Mouse (Mus musculus) spleen, adult 2 months (tissue): ENCODE results near the gene Sstr4. TPM values are rescaled to one million over a fixed set of nuclear protein-coding genes. Genes with fewer than 3 reads are reported as not detected.

Experiments used
- DNase-seq, 2 experiments: peaks; one replicate each; pipeline versions ENCODE4 v3.0.0 to v3.0.0-alpha.2; 2012 to 2021; ENCODE audit warnings: low spot score in 2 of 2, low read depth in 1 of 2
- H3K27ac ChIP-seq: fragments of 200-500 bp; 2 replicates; pipeline ENCODE4 v1.5.1; 2012; ENCODE audit warnings: low read length, inconsistent platforms; ENCODE audit not compliant: insufficient read depth
- H3K27me3 ChIP-seq: fragments of 200-500 bp; 2 replicates; pipeline ENCODE4 v1.6.1; 2012; ENCODE audit warnings: mild to moderate bottlenecking, moderate library complexity, low read length, inconsistent platforms; ENCODE audit not compliant: control insufficient read depth, insufficient read depth
- H3K36me3 ChIP-seq: fragments of 200-500 bp; 2 replicates; pipeline ENCODE4 v1.6.1; 2012; ENCODE audit warnings: mild to moderate bottlenecking, low read length, inconsistent platforms; ENCODE audit not compliant: control insufficient read depth, insufficient read depth
- H3K4me1 ChIP-seq: fragments of 200-500 bp; 2 replicates; pipeline ENCODE4 v1.6.1; 2011; ENCODE audit warnings: inconsistent platforms; ENCODE audit not compliant: control insufficient read depth, insufficient read depth, insufficient read length
- H3K4me3 ChIP-seq: fragments of 200-500 bp; 2 replicates; pipeline ENCODE4 v1.5.1; 2011; ENCODE audit warnings: mild to moderate bottlenecking, inconsistent platforms; ENCODE audit not compliant: insufficient read depth, insufficient read length; ENCODE audit errors: extremely low read depth
- CTCF ChIP-seq: fragments of 200-500 bp; IDR thresholded peaks from 2 replicates; pipeline ENCODE4 v1.5.1; 2011; ENCODE audit warnings: mild to moderate bottlenecking, inconsistent platforms; ENCODE audit not compliant: insufficient read depth, insufficient read length, insufficient replicate concordance; ENCODE audit errors: extremely low read depth
- POLR2A ChIP-seq: fragments of 200-500 bp; IDR thresholded peaks from 2 replicates; pipeline ENCODE4 v1.6.1; 2011; ENCODE audit warnings: low read depth, low read length, inconsistent platforms
- WGBS: fragments of 180-500 bp; shearing (Covaris S2); methylation state at CpG from one replicate; pipeline ENCODE4 v1.1.7; 2018; 5-methylcytosine and 5-hydroxymethylcytosine counted together
- polyA plus RNA-seq: library from polyadenylated mRNA; depleted of rRNA; stranded (reverse); fragments of >200 nt; gene quantifications from 2 replicates; pipeline ENCODE4 v1.2.3, GENCODE M21; 2012; rRNA removed

Gene Sstr4
- polyA plus RNA-seq, 1 experiment, result 0.26 TPM

DNA sequence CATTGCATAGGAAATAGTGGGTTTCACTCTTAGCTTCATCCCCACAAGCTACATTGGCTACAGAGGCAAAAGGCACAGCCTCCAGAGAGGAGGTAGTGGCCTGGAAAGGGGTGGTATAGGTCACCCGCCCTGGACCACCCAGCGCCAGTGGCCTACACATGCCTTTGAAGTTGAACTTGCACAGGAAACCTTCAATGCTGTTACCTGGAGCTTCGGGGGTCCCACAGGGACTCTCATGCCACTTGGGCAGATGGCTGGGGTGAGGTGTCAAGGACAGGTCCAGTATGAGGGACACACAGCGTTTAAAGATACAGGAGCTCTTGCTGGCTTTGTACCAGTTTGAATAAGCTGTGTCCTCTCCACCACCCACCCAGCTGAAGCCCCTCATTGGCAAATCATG, 47.6 kb downstream of the Sstr4 start:
- WGBS, result 15% methylated on average over 4 of the region's 4 CpGs
- Histone ChIP-seq H3K27me3 (no peaks in the 10 kb centered on the region), H3K27ac (peak overlapping the region; percentile 66), H3K4me3 (peak overlapping the region; percentile 53), H3K4me1 (peaks cover 22% of the 10 kb centered on the region; the same call in 1 of the 2 replicates), H3K36me3 (no peaks in the 10 kb centered on the region)
- no peak for TF ChIP-seq CTCF
- TF ChIP-seq POLR2A, result no peak
- DNase-seq, result no peak

DNA sequence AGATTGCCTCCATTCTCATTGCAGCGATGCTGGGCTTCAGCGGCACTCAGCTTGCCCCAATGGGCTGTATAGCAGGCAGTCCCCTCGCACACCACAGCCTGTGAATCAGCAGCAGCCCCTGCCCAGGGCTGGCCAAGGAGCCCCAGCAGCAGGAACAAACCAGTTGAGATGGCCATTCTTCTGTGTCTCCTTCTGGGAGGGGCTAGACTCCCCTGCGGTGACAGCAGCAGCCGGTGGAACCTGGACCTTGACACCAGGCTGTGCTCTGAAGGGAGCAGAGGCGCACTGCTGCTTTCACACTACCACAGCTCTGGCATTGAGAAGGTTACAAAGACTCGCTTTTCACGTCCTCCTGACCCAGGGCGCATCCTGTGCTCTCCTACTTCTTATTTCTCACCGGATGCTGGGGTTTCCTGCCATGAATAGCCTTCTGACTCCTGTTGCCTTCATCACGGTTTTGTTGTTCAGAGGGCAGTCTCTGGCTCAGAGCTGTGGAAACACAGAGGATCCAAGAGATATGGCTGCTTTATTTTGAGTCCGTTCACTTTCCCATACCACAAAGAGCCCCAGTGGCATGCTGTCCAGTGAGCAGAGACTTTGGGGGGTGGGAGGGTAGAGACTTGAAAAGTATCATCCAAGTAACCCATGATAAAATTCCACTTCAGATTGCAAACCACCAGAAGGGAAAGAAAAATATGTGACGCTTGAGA, 48.3 kb downstream of the Sstr4 start, which contains the start of gene Cd93:
Cd93 (minus strand) TSS at position 315 of the 710 bp plus-strand sequence.
- WGBS, result 8% methylated on average over 13 of the region's 13 CpGs
- H3K4me1 ChIP-seq, result peaks cover 22% of the 10 kb centered on the region; the same call in 1 of the 2 replicates

DNA sequence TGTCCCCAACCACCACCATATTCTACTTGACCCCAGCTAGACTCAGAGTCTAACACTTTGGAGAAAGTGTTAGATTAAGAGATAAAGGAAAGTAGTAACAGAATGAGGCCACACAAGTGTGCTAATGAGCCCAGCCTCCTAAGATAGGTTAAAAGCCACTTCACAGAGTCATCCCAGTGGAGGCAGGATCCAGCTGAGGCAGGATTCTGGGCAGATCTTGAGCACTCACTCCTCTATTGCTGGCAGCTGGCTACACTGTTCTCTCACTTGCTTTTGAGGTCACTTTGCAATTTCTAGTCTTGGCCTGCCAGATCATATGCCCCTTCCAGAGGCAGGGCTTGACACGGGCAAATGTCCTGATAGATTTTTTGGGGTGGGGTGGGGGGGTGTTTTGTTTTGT, 49.3 kb downstream of the Sstr4 start:
- H3K4me1 ChIP-seq, result peaks cover 22% of the 10 kb centered on the region; the same call in 1 of the 2 replicates
- no peak for DNase-seq
- peak overlapping the region; percentile 22; the same call in 1 of the 2 replicates for H3K27ac ChIP-seq
- no peaks in the 10 kb centered on the region for H3K36me3 ChIP-seq
- 48% methylated on average over 1 of the region's 1 CpGs for WGBS
- H3K27me3 ChIP-seq, result no peaks in the 10 kb centered on the region
- TF ChIP-seq CTCF (no peak), POLR2A (no peak)
- no peak overlapping the region for H3K4me3 ChIP-seq

More for the DNA sequence above, 48.3 kb downstream of the Sstr4 start, which contains the start of gene Cd93:
- Histone ChIP-seq H3K27me3 (no peaks in the 10 kb centered on the region), H3K4me3 (peak within 1 kb of the TSS; percentile 53), H3K27ac (peak within 1 kb of the TSS; percentile 66), H3K36me3 (no peaks in the 10 kb centered on the region)
- DNase-seq, result peak; percentile 19 to 44
- TF ChIP-seq CTCF, result no peak
- peak; percentile 4 for TF ChIP-seq POLR2A

DNA sequence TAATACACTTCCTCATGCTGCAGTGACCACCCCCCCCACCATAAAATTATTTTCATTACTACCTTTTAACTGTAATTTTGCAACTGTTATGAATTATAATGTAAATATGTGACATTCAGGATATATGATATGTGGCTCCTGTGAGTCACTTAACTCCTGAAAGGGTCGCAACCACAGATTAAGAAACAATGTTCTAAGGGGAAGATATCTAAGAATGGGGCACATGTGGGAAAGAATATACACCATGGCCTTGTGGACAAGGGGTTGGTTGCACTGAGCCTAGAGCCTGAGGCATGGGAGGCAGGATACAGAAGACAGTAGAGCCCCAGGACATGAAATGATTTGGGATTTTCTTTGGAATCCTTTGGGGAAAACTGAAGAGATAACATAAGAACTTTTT, 50.5 kb downstream of the Sstr4 start:
- H3K4me1 ChIP-seq, result peaks cover 20% of the 10 kb centered on the region; the same call in 1 of the 2 replicates
- H3K27me3 ChIP-seq, result no peaks in the 10 kb centered on the region
- no peak overlapping the region for H3K4me3 ChIP-seq
- no peak for DNase-seq
- 81% methylated on average over 1 of the region's 1 CpGs for WGBS
- TF ChIP-seq CTCF, result no peak
- TF ChIP-seq POLR2A, result no peak
- no peaks in the 10 kb centered on the region for H3K36me3 ChIP-seq
- H3K27ac ChIP-seq, result no peak overlapping the region

Other genes starting within 250 kb of the Sstr4 start
- 39.1 and 44.9 TPM in 2 replicates for gene Thbd, start 12.8 kb downstream of the Sstr4 start, polyA plus RNA-seq
- 7.2 and 7.5 TPM in 2 replicates for gene Cd93, start 48.2 kb downstream of the Sstr4 start, polyA plus RNA-seq